Mouse (Mus musculus) myocyte (in vitro differentiated cells): Measurements from ENCODE around the gene Vinac1. TPM values are rescaled to one million over a fixed set of nuclear protein-coding genes. Genes with fewer than 3 reads are reported as not detected.
"Not testable (repeated sequence)": the region's sequence is repeated elsewhere in the genome, so short reads cannot be mapped to it uniquely, and the experiment has no call there.

ENCODE experiments used
- H3K27me3 ChIP-seq: one replicate; pipeline ENCODE4 v1.6.1; 2011; ENCODE audit not compliant: control insufficient read depth, insufficient read depth, insufficient read length
- H3K36me3 ChIP-seq: one replicate; pipeline ENCODE4 v1.6.1; 2011; ENCODE audit not compliant: control insufficient read depth, insufficient read depth
- H3K4me2 ChIP-seq: one replicate; pipeline ENCODE4 v1.6.1; 2011; ENCODE audit warnings: low read depth, control low read depth
- H3K4me3 ChIP-seq: one replicate; pipeline ENCODE4 v1.5.1; 2011; ENCODE audit warnings: mild to moderate bottlenecking, control low read depth, moderate library complexity
- H3K79me2 ChIP-seq: one replicate; pipeline ENCODE4 v1.6.1; 2011; ENCODE audit not compliant: control insufficient read depth, insufficient read depth
- H3ac ChIP-seq: one replicate; pipeline ENCODE4 v1.6.1; 2011; ENCODE audit not compliant: control insufficient read depth, insufficient read length
- CEBPB ChIP-seq: IDR thresholded peaks from 2 replicates; pipeline ENCODE4 v1.6.1; 2011; ENCODE audit warnings: mild to moderate bottlenecking, moderate library complexity; ENCODE audit not compliant: poor library complexity, insufficient read depth, severe bottlenecking
- E2F4 ChIP-seq: IDR thresholded peaks from one replicate; pipeline ENCODE4 v1.6.1; 2011; ENCODE audit warnings: mild to moderate bottlenecking, control low read depth, moderate library complexity; ENCODE audit not compliant: insufficient read depth
- MAX ChIP-seq: IDR thresholded peaks from one replicate; pipeline ENCODE4 v1.6.1; 2011; ENCODE audit warnings: low read depth, mild to moderate bottlenecking, control low read depth
- MYOD1 ChIP-seq, 3 experiments: IDR thresholded peaks; one replicate each; pipeline ENCODE4 v1.6.1; 2011; ENCODE audit warnings: control low read depth in 2 of 3, low read depth in 2 of 3, mild to moderate bottlenecking in 2 of 3, moderate library complexity in 1 of 3; ENCODE audit not compliant: insufficient read length in 2 of 3, control insufficient read depth in 1 of 3
- MYOG ChIP-seq, 3 experiments: IDR thresholded peaks; one replicate each; pipeline ENCODE4 v1.6.1; 2011; ENCODE audit warnings: control low read depth in 2 of 3, low read depth in 2 of 3, mild to moderate bottlenecking in 2 of 3; ENCODE audit not compliant: insufficient read length in 2 of 3, control insufficient read depth in 1 of 3, insufficient read depth in 1 of 3
- POLR2A ChIP-seq: IDR thresholded peaks from one replicate; pipeline ENCODE4 v1.6.1; 2011; ENCODE audit warnings: low read depth, mild to moderate bottlenecking, control low read depth, moderate library complexity; ENCODE audit not compliant: insufficient read length
- POLR2AphosphoS2 ChIP-seq: IDR thresholded peaks from one replicate; pipeline ENCODE4 v1.6.1; 2011; ENCODE audit warnings: low read depth, control low read depth; ENCODE audit not compliant: insufficient read length
- REST ChIP-seq: IDR thresholded peaks from one replicate; pipeline ENCODE4 v1.6.1; 2011; ENCODE audit warnings: mild to moderate bottlenecking, control low read depth, moderate library complexity; ENCODE audit not compliant: insufficient read depth, insufficient read length
- SRF ChIP-seq: IDR thresholded peaks from one replicate; pipeline ENCODE4 v1.6.1; 2011; ENCODE audit warnings: low read depth; ENCODE audit not compliant: control insufficient read depth, insufficient read length
- TCF12 ChIP-seq: IDR thresholded peaks from one replicate; pipeline ENCODE4 v1.6.1; 2011; ENCODE audit warnings: mild to moderate bottlenecking, control low read depth; ENCODE audit not compliant: poor library complexity, insufficient read depth, severe bottlenecking
- TCF3 ChIP-seq: IDR thresholded peaks from one replicate; pipeline ENCODE4 v1.6.1; 2011; ENCODE audit warnings: low read depth, control low read depth; ENCODE audit not compliant: insufficient read length
- USF1 ChIP-seq: IDR thresholded peaks from one replicate; pipeline ENCODE4 v1.6.1; 2011; ENCODE audit warnings: low read depth, mild to moderate bottlenecking, control low read depth, moderate library complexity
- polyA plus RNA-seq: library from polyadenylated mRNA; unstranded; fragments of >200 nt; fragmentation: generic; extraction: Trizol; gene quantifications from one replicate; pipeline ENCODE4 v1.2.1, GENCODE M21; 2012; ENCODE audit warnings: missing spikeins

Vinac1 gene
- polyA plus RNA-seq, 1 experiment = 0.06 TPM

GRCm38 (mm10) chr2:129035381-129035780, 12.6 kb downstream of the Vinac1 start:
- TF ChIP-seq TCF3 (no peak), POLR2AphosphoS2 (no peak), TCF12 (no peak), MAX (no peak), SRF (no peak), USF1 (no peak), REST (no peak), POLR2A (no peak), MYOD1 (IDR thresholded peaks at IDR 0.05; ENCODE audit: control insufficient read depth in 1 of 3, insufficient read length in 2 of 3, low read depth in 2 of 3) (no peak), CEBPB (no peak), MYOG (IDR thresholded peaks at IDR 0.05; ENCODE audit: control insufficient read depth in 1 of 3, insufficient read depth in 1 of 3, insufficient read length in 2 of 3, low read depth in 2 of 3) (no peak), E2F4 (no peak)
- H3K4me2 ChIP-seq = no peak overlapping the region
- H3K4me3 ChIP-seq = no peak overlapping the region
- no peak overlapping the region for H3ac ChIP-seq
- no peaks in the 10 kb centered on the region for H3K79me2 ChIP-seq
- H3K36me3 ChIP-seq = no peaks in the 10 kb centered on the region
- no peaks in the 10 kb centered on the region for H3K27me3 ChIP-seq

DNA sequence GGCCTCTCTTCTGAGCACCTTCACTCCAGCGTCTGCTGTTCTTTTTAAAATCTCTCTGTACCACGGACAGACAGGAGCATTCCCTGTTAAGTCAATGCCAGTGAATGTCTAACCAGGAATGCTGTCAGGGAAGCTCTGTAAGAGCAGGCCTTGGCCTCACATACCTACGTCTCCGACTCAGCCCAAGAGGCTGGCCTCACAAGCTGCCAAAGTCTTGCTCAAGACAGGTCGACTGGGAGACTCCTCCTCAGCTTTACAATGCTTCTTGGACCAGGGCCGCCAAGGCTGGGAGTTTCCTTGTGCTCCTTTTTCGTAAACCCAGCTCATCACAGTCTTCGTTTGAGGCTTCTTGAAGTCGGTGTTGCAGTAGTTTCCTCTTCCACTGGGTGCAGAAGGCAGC, 23.2 kb downstream of the Vinac1 start:
- Histone ChIP-seq H3ac (no peak overlapping the region), H3K27me3 (no peaks in the 10 kb centered on the region), H3K79me2 (no peaks in the 10 kb centered on the region), H3K4me2 (no peak overlapping the region), H3K4me3 (no peak overlapping the region), H3K36me3 (no peaks in the 10 kb centered on the region)
- TF ChIP-seq MYOG (IDR thresholded peaks at IDR 0.05; ENCODE audit: control insufficient read depth in 1 of 3, insufficient read depth in 1 of 3, insufficient read length in 2 of 3, low read depth in 2 of 3) (no peak), REST (no peak), E2F4 (no peak), POLR2A (no peak), MYOD1 (IDR thresholded peaks at IDR 0.05; ENCODE audit: control insufficient read depth in 1 of 3, insufficient read length in 2 of 3, low read depth in 2 of 3) (no peak), POLR2AphosphoS2 (no peak), USF1 (no peak), SRF (no peak), CEBPB (no peak), MAX (no peak), TCF3 (no peak), TCF12 (no peak)

DNA sequence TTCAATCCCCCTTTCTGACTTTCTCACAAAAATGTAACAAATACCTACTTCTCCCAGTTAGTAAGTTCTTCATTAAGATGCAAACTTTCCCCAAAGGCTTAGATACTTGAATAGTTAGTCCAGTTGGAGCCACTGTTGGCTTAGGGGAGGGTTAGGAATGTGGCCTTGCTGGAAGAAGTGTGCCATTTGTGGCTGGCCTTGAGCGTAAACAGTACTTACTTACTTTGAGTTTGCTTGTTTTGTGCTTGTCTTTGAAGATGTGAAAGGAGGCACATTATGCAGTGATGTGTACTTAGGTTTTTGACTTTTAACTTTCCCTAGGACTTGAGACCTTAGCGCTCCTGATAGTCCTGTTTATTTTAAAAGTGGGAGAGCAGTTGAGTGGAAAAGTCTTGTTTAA, 27.9 kb downstream of the Vinac1 start:
- Histone ChIP-seq H3ac (no peak overlapping the region), H3K36me3 (no peaks in the 10 kb centered on the region), H3K79me2 (no peaks in the 10 kb centered on the region), H3K4me3 (no peak overlapping the region), H3K4me2 (no peak overlapping the region), H3K27me3 (no peaks in the 10 kb centered on the region)
- TF ChIP-seq POLR2A = no peak

- H3K4me2 ChIP-seq, H3K4me3 ChIP-seq, H3K27me3 ChIP-seq, H3K36me3 ChIP-seq, H3ac ChIP-seq, H3K79me2 ChIP-seq: not testable (repeated sequence)
These were observed 39.1 kb downstream of the Vinac1 start for GRCm38 (mm10) chr2:129008867-129009266.

DNA sequence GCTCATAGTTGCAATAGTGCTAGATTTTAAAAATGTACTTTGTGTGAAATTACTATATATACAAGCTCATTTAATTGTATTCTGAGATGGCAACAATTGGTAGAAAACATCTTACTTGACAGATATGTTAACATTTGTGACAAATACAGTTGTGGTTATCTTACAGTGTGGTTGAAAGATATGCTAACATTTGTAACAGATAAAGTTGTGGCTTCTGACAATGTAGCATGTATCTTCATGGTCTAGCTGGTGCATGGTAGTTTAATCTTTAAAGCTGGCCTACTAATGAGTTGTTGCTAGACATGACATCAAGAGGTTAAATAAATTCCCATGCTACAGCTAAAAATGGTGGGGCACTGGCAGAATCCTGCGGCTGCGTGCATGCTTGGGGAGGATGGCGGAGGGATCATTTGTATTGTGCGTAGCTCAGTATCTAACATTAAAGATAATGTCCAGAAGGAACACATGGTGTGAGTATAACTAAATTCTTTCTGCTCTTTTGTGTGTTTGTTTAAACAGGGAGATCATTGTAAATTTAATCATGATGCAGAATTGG, 41.7 kb downstream of the Vinac1 start:
- H3K27me3 ChIP-seq = no peaks in the 10 kb centered on the region
- no peaks in the 10 kb centered on the region for H3K79me2 ChIP-seq
- H3K4me2 ChIP-seq = no peak overlapping the region
- TF ChIP-seq USF1 (no peak), MYOD1 (IDR thresholded peaks at IDR 0.05; ENCODE audit: control insufficient read depth in 1 of 3, insufficient read length in 2 of 3, low read depth in 2 of 3) (no peak), TCF3 (no peak), REST (no peak), SRF (no peak), POLR2A (no peak), TCF12 (no peak), E2F4 (no peak), MAX (no peak), MYOG (IDR thresholded peaks at IDR 0.05; ENCODE audit: control insufficient read depth in 1 of 3, insufficient read depth in 1 of 3, insufficient read length in 2 of 3, low read depth in 2 of 3) (no peak), POLR2AphosphoS2 (no peak), CEBPB (no peak)
- H3K4me3 ChIP-seq = no peak overlapping the region
- H3K36me3 ChIP-seq = no peaks in the 10 kb centered on the region
- H3ac ChIP-seq = no peak overlapping the region
